8 mouse cellular contexts compared by ENCODE assay signal in the genomic region with DNA sequence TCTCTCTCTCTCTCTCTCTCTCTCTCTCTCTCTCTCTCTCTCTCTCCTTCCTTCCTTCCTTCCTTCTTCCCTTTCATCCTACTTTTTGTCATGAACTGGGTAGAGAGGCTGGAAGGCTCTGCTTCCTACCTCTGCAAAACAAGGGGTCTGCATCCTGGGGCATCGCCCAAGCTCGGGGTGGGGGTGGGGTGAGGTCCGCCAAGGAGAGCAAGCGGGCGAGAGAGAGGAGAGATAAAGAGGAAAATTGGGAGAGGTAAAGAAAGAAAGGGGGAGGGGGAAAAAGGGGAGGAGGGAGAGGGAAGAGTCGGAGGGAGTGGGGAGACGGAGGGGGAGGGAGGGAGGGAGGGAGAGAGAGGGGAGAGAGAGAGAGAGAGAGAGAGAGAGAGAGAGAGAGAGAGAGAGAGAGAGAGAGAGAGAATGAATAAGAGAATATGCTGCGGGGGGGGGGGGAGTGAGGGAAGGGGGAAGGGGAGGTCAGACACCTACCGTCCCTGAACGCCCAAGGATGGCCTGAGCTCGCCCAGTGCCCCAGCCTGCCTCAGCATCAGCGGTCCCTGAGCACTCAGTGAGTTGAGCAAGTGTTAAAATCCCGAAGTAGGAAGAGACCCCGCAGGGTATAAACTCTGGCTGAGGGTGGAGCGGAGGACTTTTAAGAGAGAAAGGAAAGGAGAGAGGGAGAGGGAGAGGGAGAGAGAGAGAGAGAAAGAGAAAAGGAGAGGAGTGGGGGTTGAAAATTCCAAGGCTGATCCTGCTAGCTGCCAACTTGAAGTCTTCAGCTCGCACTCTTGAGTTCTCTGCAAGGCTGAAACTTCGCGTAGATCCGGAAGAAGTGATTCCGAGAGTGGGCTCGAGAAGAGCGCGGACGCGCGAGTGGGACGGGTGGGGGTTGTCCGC. TPM values are rescaled to one million over a fixed set of nuclear protein-coding genes. Genes with fewer than 3 reads are reported as not detected.
DNase-seq lines count a peak whose midpoint lies in the region; ATAC-seq and TF ChIP-seq lines count a peak whose summit lies in the region.

A gene (plus strand): TSS at position 579 of the 894 bp plus-strand sequence.

- H3K9ac ChIP-seq in heart, embryonic 16.5 days (ENCODE audit: low read length): peak within 1 kb of the TSS; percentile 92
- H3K9ac ChIP-seq in liver, embryonic 14.5 days (replicated peaks): no peak within 1 kb of the TSS

- 0 out of 2 replicates have a peak, but pooled peaks have one; percentile 20 for ATAC-seq in common myeloid progenitor, adult 5-6 weeks (replicated peaks; ENCODE audit: low read depth, poor library complexity, severe bottlenecking)
- peak; percentile 5; the same call in 1 of the 2 replicates for ATAC-seq in heart, embryonic 16.5 days (replicated peaks; ENCODE audit: extremely low read depth, insufficient read depth, low FRiP score)
- ATAC-seq in liver, embryonic 14.5 days (ENCODE audit: insufficient read depth): no peak

- 2% methylated on average over 27 of the region's 28 CpGs for WGBS in heart, embryonic 16.5 days
- WGBS in liver, embryonic 14.5 days (ENCODE audit: insufficient replicate concordance): 4% methylated on average over 27 of the region's 28 CpGs

- no peak for TF ChIP-seq CTCF in liver, embryonic 14.5 days (IDR thresholded peaks at IDR 0.05; ENCODE audit: low read depth)

- H3K27me3 ChIP-seq in heart, embryonic 16.5 days (ENCODE audit: control insufficient read depth, insufficient read depth, low read length): no peaks in the 10 kb centered on the region
- H3K27me3 ChIP-seq in liver, embryonic 14.5 days (ENCODE audit: control insufficient read depth, insufficient read depth, low read length): peaks cover 20% of the 10 kb centered on the region

- TF ChIP-seq EP300 in liver, embryonic 14.5 days (IDR thresholded peaks at IDR 0.05; ENCODE audit: low read depth): no peak

- peak; percentile 38 for DNase-seq in kidney, postnatal 10 days
- DNase-seq in kidney, postnatal 14 days: no peak
- no peak for DNase-seq in liver, embryonic 14.5 days (ENCODE audit: low read depth in 3 of 3, low spot score in 3 of 3)
- DNase-seq in thymus, postnatal 10 days (ENCODE audit: low spot score in 2 of 2): no peak
- no peak for DNase-seq in spleen, adult 12 weeks (ENCODE audit: low spot score)
- DNase-seq in yolk sac, embryonic 10.5 days (ENCODE audit: low spot score): no peak

- peak within 1 kb of the TSS; percentile 87 for H3K4me3 ChIP-seq in heart, embryonic 16.5 days (ENCODE audit: low read length)
- peak within 1 kb of the TSS; percentile 34 to 41 for H3K4me3 ChIP-seq in liver, embryonic 14.5 days (ENCODE audit: insufficient read depth in 1 of 2, low read depth in 2 of 2, low read length in 2 of 2)

- H3K36me3 ChIP-seq in heart, embryonic 16.5 days (ENCODE audit: control insufficient read depth, insufficient read depth): no peaks in the 10 kb centered on the region
- no peaks in the 10 kb centered on the region for H3K36me3 ChIP-seq in liver, embryonic 14.5 days (replicated peaks; ENCODE audit: control insufficient read depth, insufficient read depth, low read depth)

- peak within 1 kb of the TSS; percentile 72 for H3K4me2 ChIP-seq in heart, embryonic 16.5 days (ENCODE audit: low read depth, low read length)
- peak within 1 kb of the TSS; percentile 44 for H3K4me2 ChIP-seq in liver, embryonic 14.5 days (ENCODE audit: low read depth)

- H3K4me1 ChIP-seq in heart, embryonic 16.5 days (ENCODE audit: control insufficient read depth, insufficient read depth, low read length): peaks cover 11% of the 10 kb centered on the region
- no peaks in the 10 kb centered on the region for H3K4me1 ChIP-seq in liver, embryonic 14.5 days (replicated peaks; ENCODE audit: control insufficient read depth in 2 of 2, insufficient read depth in 2 of 2, low read length in 1 of 2)

- no peaks in the 10 kb centered on the region for H3K9me3 ChIP-seq in heart, embryonic 16.5 days (replicated peaks; ENCODE audit: control insufficient read depth, low read length)
- H3K9me3 ChIP-seq in liver, embryonic 14.5 days (ENCODE audit: control insufficient read depth, low read length): no peaks in the 10 kb centered on the region

- peak within 1 kb of the TSS; percentile 90 for H3K27ac ChIP-seq in heart, embryonic 16.5 days (ENCODE audit: low read length)
- H3K27ac ChIP-seq in liver, embryonic 14.5 days: no peak within 1 kb of the TSS

RNA-seq across cellular contexts. Expression of the gene that starts here (rescaled TPM):
- 0.05 and 0.09 TPM in 2 replicates for total RNA-seq in common myeloid progenitor, adult 5-6 weeks (2017)
- polyA plus RNA-seq in heart, embryonic 16.5 days (2015; fragmentation: Nextera tagmentation; extraction: Ambion mirVana): 10.0 and 12.1 TPM in 2 replicates
- polyA plus RNA-seq in liver, embryonic 14.5 days (2012; rRNA removed): 0.35 and 0.45 TPM in 2 replicates
- 0.86 and 1.6 TPM in 2 replicates for polyA plus RNA-seq in liver, embryonic 14.5 days (2014; fragmentation: Nextera tagmentation; extraction: Ambion mirVana)

Comparison
In these comparisons a context has a peak if more than half of its experiments do, and no peak if none do; other contexts are left out.
1. Peak in ATAC-seq in common myeloid progenitor, adult 5-6 weeks; RNA of the gene not detected or under 1 TPM.